Comparison of ENCODE assay signal across 8 mouse cellular contexts in the genomic region with DNA sequence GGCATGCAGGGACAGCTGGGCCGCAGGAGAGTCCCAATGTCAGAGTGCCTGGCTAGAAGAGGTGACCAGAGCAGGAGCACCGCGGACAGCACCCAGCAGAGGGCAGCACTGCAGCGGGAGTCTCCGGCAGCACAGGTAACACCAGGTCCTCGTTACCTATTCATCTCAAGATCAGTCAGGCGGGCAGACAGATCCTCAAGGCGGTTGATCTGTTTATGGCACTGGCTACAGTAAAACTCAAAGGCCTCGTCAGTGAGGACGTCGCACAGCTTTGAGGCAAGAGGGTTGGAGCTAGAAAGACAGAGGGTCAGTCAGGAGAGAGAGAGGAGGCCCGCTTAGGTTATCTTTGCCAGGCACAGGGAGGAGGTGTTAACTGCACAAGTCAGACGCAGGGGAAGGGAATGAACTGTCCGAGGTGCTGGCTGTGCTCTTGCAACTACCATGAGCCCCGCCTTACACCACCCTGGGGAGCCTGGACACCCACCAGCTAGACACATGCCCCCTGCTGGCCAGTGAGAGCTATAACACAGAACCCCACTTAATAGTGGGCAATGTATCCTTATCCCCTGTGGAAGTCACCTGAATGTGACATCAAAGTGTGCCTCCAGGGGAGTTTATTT. TPM values are rescaled to one million over a fixed set of nuclear protein-coding genes. Genes with fewer than 3 reads are reported as not detected.
A peak's percentile ranks its signal among the peaks of the same experiment; 100 is the strongest.
DNase-seq lines count a peak whose midpoint lies in the region; ATAC-seq and TF ChIP-seq lines count a peak whose summit lies in the region.

No protein-coding gene starts in this region.

- H3K9me3 ChIP-seq in heart, embryonic 16.5 days (replicated peaks; ENCODE audit: control insufficient read depth, low read length), result no peaks in the 10 kb centered on the region
- H3K9me3 ChIP-seq in liver, embryonic 16.5 days (replicated peaks; ENCODE audit: control insufficient read depth, low read length), result no peaks in the 10 kb centered on the region
- no peaks in the 10 kb centered on the region for H3K9me3 ChIP-seq in neural tube, embryonic 13.5 days

- H3K4me1 ChIP-seq in heart, embryonic 16.5 days (ENCODE audit: control insufficient read depth, insufficient read depth, low read length), result peaks cover 9% of the 10 kb centered on the region
- H3K4me1 ChIP-seq in liver, embryonic 16.5 days (ENCODE audit: control insufficient read depth, low read depth, low read length), result peaks cover 18% of the 10 kb centered on the region
- H3K4me1 ChIP-seq in neural tube, embryonic 13.5 days (replicated peaks), result peaks cover 10% of the 10 kb centered on the region; the same call in 1 of the 2 replicates
- H3K4me1 ChIP-seq in testis, adult 2 months (ENCODE audit: control insufficient read depth, insufficient read depth, low read length), result no peaks in the 10 kb centered on the region

- peak; percentile 69; the same call in 1 of the 2 replicates for TF ChIP-seq CTCF in testis, adult 2 months (IDR thresholded peaks at IDR 0.05; ENCODE audit: control insufficient read depth, insufficient read depth, insufficient replicate concordance, low read depth, low read length)

- no peak for TF ChIP-seq POLR2A in testis, adult 2 months (IDR thresholded peaks at IDR 0.05; ENCODE audit: control insufficient read depth, low read depth, low read length)

- peak overlapping the region; percentile 51 for H3K4me2 ChIP-seq in heart, embryonic 16.5 days (ENCODE audit: low read depth, low read length)
- peak overlapping the region; percentile 74 for H3K4me2 ChIP-seq in liver, embryonic 16.5 days (ENCODE audit: low read depth, low read length)
- peak overlapping the region; percentile 27 for H3K4me2 ChIP-seq in neural tube, embryonic 13.5 days

- peak overlapping the region; percentile 12; the same call in 1 of the 2 replicates for H3K4me3 ChIP-seq in heart, embryonic 16.5 days (ENCODE audit: low read length)
- H3K4me3 ChIP-seq in liver, embryonic 16.5 days (ENCODE audit: low read depth, low read length), result peak overlapping the region; percentile 43
- no peak overlapping the region for H3K4me3 ChIP-seq in neural tube, embryonic 13.5 days
- H3K4me3 ChIP-seq in testis, adult 2 months (ENCODE audit: control insufficient read depth, low read depth, low read length), result no peak overlapping the region

- peak; percentile 81 for ATAC-seq in heart, embryonic 16.5 days (replicated peaks; ENCODE audit: extremely low read depth, insufficient read depth, low FRiP score)
- ATAC-seq in liver, embryonic 16.5 days (ENCODE audit: low read depth), result peak; percentile 92
- ATAC-seq in neural tube, embryonic 13.5 days (ENCODE audit: low read depth), result peak; percentile 65; the same call in 1 of the 2 replicates

- no peak overlapping the region for H3K9ac ChIP-seq in heart, embryonic 16.5 days (ENCODE audit: low read length)
- peak overlapping the region; percentile 44; the same call in 1 of the 2 replicates for H3K9ac ChIP-seq in liver, embryonic 16.5 days (ENCODE audit: low read depth, low read length)
- H3K9ac ChIP-seq in neural tube, embryonic 13.5 days, result no peak overlapping the region

- no peak overlapping the region for H3K27ac ChIP-seq in heart, embryonic 16.5 days (ENCODE audit: low read length)
- H3K27ac ChIP-seq in liver, embryonic 16.5 days (ENCODE audit: low read length), result peak overlapping the region; percentile 69
- H3K27ac ChIP-seq in neural tube, embryonic 13.5 days (replicated peaks), result no peak overlapping the region
- no peak overlapping the region for H3K27ac ChIP-seq in testis, adult 2 months (ENCODE audit: control insufficient read depth, insufficient read depth, low read depth, low read length)

- 10% methylated on average over 15 of the region's 15 CpGs for WGBS in heart, embryonic 16.5 days
- 3% methylated on average over 15 of the region's 15 CpGs for WGBS in liver, embryonic 16.5 days (ENCODE audit: insufficient replicate concordance)
- WGBS in neural tube, embryonic 13.5 days, result 10% methylated on average over 15 of the region's 15 CpGs

- no peaks in the 10 kb centered on the region for H3K27me3 ChIP-seq in heart, embryonic 16.5 days (ENCODE audit: control insufficient read depth, insufficient read depth, low read length)
- H3K27me3 ChIP-seq in liver, embryonic 16.5 days (ENCODE audit: control insufficient read depth, insufficient read depth, low read depth, low read length), result no peaks in the 10 kb centered on the region
- H3K27me3 ChIP-seq in neural tube, embryonic 13.5 days, result no peaks in the 10 kb centered on the region
- H3K27me3 ChIP-seq in testis, adult 2 months (ENCODE audit: control insufficient read depth, insufficient read depth, low read length), result no peaks in the 10 kb centered on the region

- peaks cover 13% of the 10 kb centered on the region for H3K36me3 ChIP-seq in heart, embryonic 16.5 days (ENCODE audit: control insufficient read depth, insufficient read depth)
- H3K36me3 ChIP-seq in liver, embryonic 16.5 days (ENCODE audit: control insufficient read depth, insufficient read depth), result no peaks in the 10 kb centered on the region
- H3K36me3 ChIP-seq in neural tube, embryonic 13.5 days, result peaks cover 76% of the 10 kb centered on the region
- H3K36me3 ChIP-seq in testis, adult 2 months (ENCODE audit: control insufficient read depth, insufficient read depth, low read length), result peaks cover 4% of the 10 kb centered on the region

- peak; percentile 63 to 75 for DNase-seq in CD8-positive naive resting alpha-beta T cell, adult 2 months (ENCODE audit: low read depth in 2 of 2, low spot score in 2 of 2)
- peak; percentile 82 for DNase-seq in c-Kit-negative CD71-positive TER-119-positive erythroid progenitor cells, embryonic 14.5 days (ENCODE audit: low read depth, low spot score)
- peak; percentile 56 for DNase-seq in fibroblast of lung, adult 2 months (ENCODE audit: low read depth)
- DNase-seq in kidney, postnatal 14 days, result peak; percentile 85

RNA-seq across cellular contexts. Expression of a gene that starts 26.4 kb away (rescaled TPM):
- 12.0 and 14.5 TPM in 2 replicates for polyA plus RNA-seq in heart, embryonic 16.5 days (2015; fragmentation: Nextera tagmentation; extraction: Ambion mirVana)
- polyA plus RNA-seq in liver, embryonic 16.5 days (2015; fragmentation: Nextera tagmentation; extraction: Ambion mirVana), result 8.0 and 9.9 TPM in 2 replicates
- 16.7 and 20.5 TPM in 2 replicates for polyA plus RNA-seq in neural tube, embryonic 13.5 days (2015; fragmentation: Nextera tagmentation; extraction: Ambion mirVana)
- polyA plus RNA-seq in testis, adult 2 months (2012; rRNA removed), result 20.1 and 22.1 TPM in 2 replicates

RNA-seq across cellular contexts. Expression of a gene that starts 57.4 kb away (rescaled TPM):
- polyA plus RNA-seq in heart, embryonic 16.5 days (2015; fragmentation: Nextera tagmentation; extraction: Ambion mirVana), result 8.2 and 13.6 TPM in 2 replicates
- 1.4 and 1.7 TPM in 2 replicates for polyA plus RNA-seq in liver, embryonic 16.5 days (2015; fragmentation: Nextera tagmentation; extraction: Ambion mirVana)
- polyA plus RNA-seq in neural tube, embryonic 13.5 days (2015; fragmentation: Nextera tagmentation; extraction: Ambion mirVana), result 25.9 and 28.3 TPM in 2 replicates
- polyA plus RNA-seq in testis, adult 2 months (2012; rRNA removed), result 35.2 and 37.5 TPM in 2 replicates

RNA-seq across cellular contexts. Expression of a gene that starts 59.6 kb away (rescaled TPM):
- 0.11 TPM in 1 of 2 replicates, not detected in the other for polyA plus RNA-seq in heart, embryonic 16.5 days (2015; fragmentation: Nextera tagmentation; extraction: Ambion mirVana)
- polyA plus RNA-seq in liver, embryonic 16.5 days (2015; fragmentation: Nextera tagmentation; extraction: Ambion mirVana), result 0.13 and 0.16 TPM in 2 replicates
- 0.22 and 0.34 TPM in 2 replicates for polyA plus RNA-seq in neural tube, embryonic 13.5 days (2015; fragmentation: Nextera tagmentation; extraction: Ambion mirVana)
- polyA plus RNA-seq in testis, adult 2 months (2012; rRNA removed), result 0.10 and 0.20 TPM in 2 replicates

Comparison
In these comparisons a context has a peak if more than half of its experiments do, and no peak if none do; other contexts are left out.
1. H3K4me3 ChIP-seq: peak in heart, embryonic 16.5 days (single experiment) and liver, embryonic 16.5 days (single experiment); none in neural tube, embryonic 13.5 days (single experiment) and testis, adult 2 months (single experiment).
2. Peak in every context shown above with its lines, with median percentiles within 50 percentile points of each other: DNase-seq, ATAC-seq and H3K4me2 ChIP-seq.